Mouse (Mus musculus) C2C12 (cell line): ENCODE results near the gene Isoc2b.

ENCODE experiments used
- CTCF ChIP-seq: IDR thresholded peaks from one replicate; pipeline ENCODE4 v1.5.1; 2011; ENCODE audit not compliant: control insufficient read depth, insufficient read depth, insufficient read length
- FOSL1 ChIP-seq: IDR thresholded peaks from one replicate; pipeline ENCODE4 v1.8.0; 2011; ENCODE audit warnings: mild to moderate bottlenecking, low read length; ENCODE audit not compliant: poor library complexity, insufficient read depth, severe bottlenecking

GRCm38 (mm10) chr7:4856508-4856907, 13.6 kb downstream of the Isoc2b start:
- no peak for TF ChIP-seq CTCF
- TF ChIP-seq FOSL1: no peak
